Mouse (Mus musculus) kidney, embryonic 16.5 days (tissue): ENCODE measurements around the gene Hsd17b3. TPM values are rescaled to one million over a fixed set of nuclear protein-coding genes. Genes with fewer than 3 reads are reported as not detected.

ENCODE experiments used
- ATAC-seq: fragments of 200-750 bp; cut with Nextera tagmentation; 2 replicates; pipeline ENCODE4 v1.8.0; 2017; ENCODE audit warnings: moderate TSS enrichment; ENCODE audit not compliant: low FRiP score, low TSS enrichment
- H3K27ac ChIP-seq: fragments of 300-500 bp; sonication (generic); 2 replicates; pipeline ENCODE4 v1.5.1; 2014; ENCODE audit warnings: low read length
- H3K27me3 ChIP-seq: fragments of 300-500 bp; sonication (generic); 2 replicates; pipeline ENCODE4 v1.6.1; 2014; ENCODE audit warnings: low read length, control low read depth, mixed read lengths; ENCODE audit not compliant: insufficient read depth
- H3K36me3 ChIP-seq: fragments of 300-500 bp; sonication (generic); 2 replicates; pipeline ENCODE4 v1.6.1; 2014; ENCODE audit warnings: low read length, control low read depth, mixed read lengths; ENCODE audit not compliant: insufficient read depth
- H3K4me1 ChIP-seq: fragments of 300-500 bp; sonication (generic); 2 replicates; pipeline ENCODE4 v1.6.1; 2014; ENCODE audit warnings: low read length, control low read depth, mixed read lengths; ENCODE audit not compliant: insufficient read depth
- H3K4me2 ChIP-seq: fragments of 300-500 bp; sonication (generic); replicated peaks from 2 replicates; pipeline ENCODE4 v1.6.1; 2014; ENCODE audit warnings: low read depth, low read length
- H3K4me3 ChIP-seq: fragments of 300-500 bp; sonication (generic); 2 replicates; pipeline ENCODE4 v1.5.1; 2014; ENCODE audit warnings: mild to moderate bottlenecking, low read length
- H3K9ac ChIP-seq: fragments of 300-500 bp; sonication (generic); replicated peaks from 2 replicates; pipeline ENCODE4 v1.6.1; 2014; ENCODE audit warnings: low read length
- H3K9me3 ChIP-seq: fragments of 300-500 bp; sonication (generic); 2 replicates; pipeline ENCODE4 v1.6.1; 2016; ENCODE audit warnings: low read length, control low read depth
- WGBS: fragments of 180-500 bp; shearing (Covaris S2); extraction: QIAGEN DNeasy Blood & Tissue Kit; methylation state at CpG from one replicate; pipeline ENCODE4 v1.1.7; 2014; 5-methylcytosine and 5-hydroxymethylcytosine counted together
- polyA plus RNA-seq: library from polyadenylated mRNA; unstranded; fragments of >200 nt; fragmentation: Nextera tagmentation; extraction: Ambion mirVana; gene quantifications from 2 replicates; pipeline ENCODE4 v1.2.1, GENCODE M21; 2015

The Hsd17b3 gene
- polyA plus RNA-seq, 1 experiment from 2014 or later, result not detected

DNA sequence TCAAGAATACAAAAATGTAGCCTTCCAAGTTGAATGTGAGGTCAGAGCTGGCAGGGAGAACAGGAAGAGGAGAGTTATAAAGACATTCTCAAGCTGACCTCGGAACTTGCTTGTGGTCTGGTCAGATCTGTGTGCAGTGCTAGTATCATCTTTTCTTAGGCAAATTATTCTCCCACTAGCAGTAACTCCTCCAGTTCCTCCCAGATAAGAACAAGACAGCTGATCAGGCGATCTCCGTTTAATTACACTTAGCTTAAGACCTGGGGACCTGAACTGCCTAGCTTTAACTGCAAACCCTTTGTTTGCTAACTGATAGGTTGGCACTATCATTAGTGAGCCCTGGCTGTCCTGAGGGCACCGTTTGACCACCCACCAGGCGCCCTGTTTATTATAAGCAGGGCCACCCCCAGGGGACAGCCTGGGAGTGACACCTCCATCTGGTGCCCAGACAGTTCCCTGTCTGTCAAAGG is 19.4 kb upstream of the Hsd17b3 start:
- H3K9me3 ChIP-seq, result no peaks in the 10 kb centered on the region
- ATAC-seq, result no peak; the same call in 1 of the 2 replicates
- peaks cover 10% of the 10 kb centered on the region for H3K4me1 ChIP-seq
- no peak overlapping the region for H3K4me3 ChIP-seq
- H3K36me3 ChIP-seq, result peaks cover 6% of the 10 kb centered on the region; the same call in 1 of the 2 replicates
- 13% methylated on average over 5 of the region's 5 CpGs for WGBS
- H3K4me2 ChIP-seq, result no peak overlapping the region
- H3K27ac ChIP-seq, result no peak overlapping the region
- no peaks in the 10 kb centered on the region for H3K27me3 ChIP-seq
- no peak overlapping the region for H3K9ac ChIP-seq

DNA sequence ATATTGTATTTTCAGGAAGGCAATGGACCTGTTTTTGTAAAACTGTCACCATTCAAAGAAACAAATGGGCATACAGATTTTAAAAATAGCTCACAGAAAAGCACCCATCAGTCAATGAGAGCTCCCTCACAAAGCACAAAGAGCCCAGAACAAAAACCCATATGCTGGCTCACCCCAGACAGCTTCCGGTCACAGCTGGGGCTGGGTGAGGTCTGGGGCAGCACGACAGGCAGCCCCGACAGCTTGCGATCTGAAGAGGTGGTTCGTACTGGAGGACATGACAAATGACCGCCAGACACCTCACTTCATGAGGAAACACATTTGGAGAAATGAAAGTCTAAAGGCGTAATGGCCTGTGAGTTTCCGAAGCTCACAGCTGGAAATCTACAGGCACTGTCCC is 18.5 kb upstream of the Hsd17b3 start:
- 41% methylated on average over 8 of the region's 8 CpGs for WGBS
- H3K4me1 ChIP-seq, result peaks cover 10% of the 10 kb centered on the region
- no peak overlapping the region for H3K4me2 ChIP-seq
- 0 out of 2 replicates have a peak, but pooled peaks have one; percentile 63 for ATAC-seq
- H3K27ac ChIP-seq, result no peak overlapping the region
- no peak overlapping the region for H3K4me3 ChIP-seq
- peaks cover 6% of the 10 kb centered on the region; the same call in 1 of the 2 replicates for H3K36me3 ChIP-seq
- no peaks in the 10 kb centered on the region for H3K27me3 ChIP-seq
- no peak overlapping the region for H3K9ac ChIP-seq
- no peaks in the 10 kb centered on the region for H3K9me3 ChIP-seq

DNA sequence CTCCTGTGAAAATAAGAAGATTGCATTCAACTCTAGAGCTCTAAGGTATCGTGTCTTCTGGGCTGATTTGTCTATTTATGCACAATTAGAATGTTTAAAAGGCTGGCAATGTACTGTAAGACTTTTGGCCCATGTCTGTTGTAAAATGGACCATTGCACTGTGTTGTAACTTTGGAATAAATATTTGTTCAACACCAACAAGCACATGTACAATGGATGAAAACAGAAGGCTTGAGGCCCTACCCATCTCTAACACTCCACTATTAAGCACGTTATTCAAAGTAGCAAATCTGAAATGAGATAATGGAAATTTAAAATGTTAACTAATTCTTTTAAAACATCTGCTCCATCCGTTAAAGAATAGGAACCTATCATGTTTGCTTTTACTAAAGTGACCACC is 18.1 kb upstream of the Hsd17b3 start:
- H3K9ac ChIP-seq, result no peak overlapping the region
- no peaks in the 10 kb centered on the region for H3K9me3 ChIP-seq
- ATAC-seq, result no peak
- H3K27me3 ChIP-seq, result no peaks in the 10 kb centered on the region
- no peak overlapping the region for H3K4me3 ChIP-seq
- 77% methylated on average over 3 of the region's 3 CpGs for WGBS
- no peak overlapping the region for H3K4me2 ChIP-seq
- H3K27ac ChIP-seq, result no peak overlapping the region
- H3K4me1 ChIP-seq, result peaks cover 10% of the 10 kb centered on the region
- H3K36me3 ChIP-seq, result peaks cover 6% of the 10 kb centered on the region; the same call in 1 of the 2 replicates

DNA sequence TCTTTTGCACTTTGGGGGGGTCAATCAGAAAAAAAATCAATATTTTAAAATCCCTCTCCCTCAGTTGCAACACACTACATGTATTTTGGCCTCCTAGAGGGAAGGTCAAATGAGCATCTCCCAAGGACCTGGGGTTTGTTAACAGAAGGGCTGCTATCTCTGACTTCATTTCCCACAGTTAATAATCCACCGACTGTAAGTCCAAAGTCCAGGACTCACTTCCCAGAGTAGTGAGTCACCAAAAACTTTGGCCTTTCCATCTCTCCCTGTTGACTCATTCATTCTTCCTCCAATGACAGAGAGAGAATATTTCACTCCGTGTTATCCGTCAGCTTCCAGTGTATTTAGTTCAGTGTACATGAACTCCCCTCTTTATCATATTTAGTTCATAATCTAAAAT is 16.7 kb upstream of the Hsd17b3 start:
- peaks cover 10% of the 10 kb centered on the region for H3K4me1 ChIP-seq
- no peaks in the 10 kb centered on the region for H3K27me3 ChIP-seq
- H3K4me2 ChIP-seq, result no peak overlapping the region
- no peak overlapping the region for H3K9ac ChIP-seq
- no peaks in the 10 kb centered on the region for H3K9me3 ChIP-seq
- H3K27ac ChIP-seq, result no peak overlapping the region
- WGBS, result 80% methylated on average over 3 of the region's 3 CpGs
- no peak for ATAC-seq
- H3K4me3 ChIP-seq, result no peak overlapping the region
- H3K36me3 ChIP-seq, result peaks cover 6% of the 10 kb centered on the region; the same call in 1 of the 2 replicates

DNA sequence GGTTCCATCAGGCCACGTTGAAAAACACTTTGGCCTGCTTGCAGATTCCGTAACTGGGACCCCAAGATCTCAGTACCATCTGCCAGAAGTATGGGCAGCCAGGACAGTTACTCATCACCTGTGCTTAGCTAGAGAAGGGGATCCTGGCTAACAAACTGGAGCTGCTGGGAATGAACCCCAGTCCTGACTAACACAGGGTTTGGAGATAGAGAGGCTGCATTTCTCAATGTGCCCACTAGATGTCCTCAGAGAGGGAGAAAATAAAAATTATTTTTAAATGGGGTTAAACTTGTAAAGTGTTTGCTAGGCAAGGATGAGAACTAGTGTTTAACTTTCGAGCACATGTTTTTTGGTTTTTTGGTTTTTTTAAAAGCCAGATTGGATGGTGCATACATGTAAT is 11.2 kb upstream of the Hsd17b3 start:
- Histone ChIP-seq H3K9ac (no peak overlapping the region), H3K36me3 (peaks cover 6% of the 10 kb centered on the region; the same call in 1 of the 2 replicates), H3K4me3 (no peak overlapping the region), H3K27ac (no peak overlapping the region), H3K9me3 (no peaks in the 10 kb centered on the region), H3K27me3 (no peaks in the 10 kb centered on the region), H3K4me1 (no peaks in the 10 kb centered on the region), H3K4me2 (no peak overlapping the region)
- 66% methylated on average over 3 of the region's 3 CpGs for WGBS
- ATAC-seq, result peak; percentile 57; the same call in 1 of the 2 replicates

DNA sequence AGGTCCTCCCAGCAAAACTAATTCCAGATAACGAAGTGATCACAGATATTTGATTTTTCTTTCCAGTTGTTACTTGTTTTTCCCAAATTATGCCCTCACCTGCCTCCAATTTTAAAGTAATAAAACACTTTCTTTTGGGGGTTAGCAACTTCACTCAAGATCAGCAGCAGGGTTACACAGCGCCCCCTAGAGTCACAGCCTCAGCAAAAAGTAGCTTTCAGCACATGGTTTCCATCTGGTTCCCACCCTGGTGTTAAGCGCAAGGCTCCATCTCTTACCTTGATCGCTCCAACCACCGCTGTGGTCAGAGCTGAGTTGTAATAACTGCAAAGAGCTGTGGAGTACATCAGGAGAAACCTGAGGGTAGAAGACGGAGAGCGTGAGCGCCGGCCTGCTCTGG is 10.0 kb upstream of the Hsd17b3 start:
- no peak overlapping the region for H3K4me2 ChIP-seq
- H3K36me3 ChIP-seq, result no peaks in the 10 kb centered on the region
- H3K27me3 ChIP-seq, result no peaks in the 10 kb centered on the region
- no peak overlapping the region for H3K27ac ChIP-seq
- no peaks in the 10 kb centered on the region for H3K9me3 ChIP-seq
- H3K9ac ChIP-seq, result no peak overlapping the region
- 76% methylated on average over 9 of the region's 9 CpGs for WGBS
- H3K4me3 ChIP-seq, result no peak overlapping the region
- H3K4me1 ChIP-seq, result no peaks in the 10 kb centered on the region
- ATAC-seq, result no peak

DNA sequence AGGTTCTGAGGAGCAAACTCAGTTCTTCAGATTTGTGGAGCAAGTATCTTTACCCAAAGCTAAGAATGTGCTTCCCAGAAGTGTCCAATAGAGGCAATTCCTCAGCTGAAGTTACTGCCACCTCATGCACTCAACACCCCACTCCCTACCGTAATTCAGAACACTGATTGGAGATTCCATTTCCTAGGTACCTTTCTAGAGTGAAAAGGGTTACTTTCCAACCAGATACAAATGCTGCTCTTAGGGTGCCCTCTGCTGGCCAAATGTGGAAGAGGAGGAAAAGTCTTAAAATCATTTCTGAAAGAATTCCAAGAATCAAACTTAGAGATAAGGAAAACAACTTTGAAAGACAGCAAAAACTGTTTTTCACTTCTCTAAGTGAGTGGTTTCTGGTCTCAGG is 4.3 kb upstream of the Hsd17b3 start:
- Histone ChIP-seq H3K4me2 (no peak overlapping the region), H3K4me3 (no peak overlapping the region), H3K9ac (no peak overlapping the region), H3K27me3 (no peaks in the 10 kb centered on the region), H3K36me3 (no peaks in the 10 kb centered on the region), H3K9me3 (no peaks in the 10 kb centered on the region), H3K4me1 (peaks cover 5% of the 10 kb centered on the region; the same call in 1 of the 2 replicates), H3K27ac (no peak overlapping the region)
- WGBS, result 0% methylated on average over 1 of the region's 1 CpGs
- ATAC-seq, result 0 out of 2 replicates have a peak, but pooled peaks have one; percentile 51

DNA sequence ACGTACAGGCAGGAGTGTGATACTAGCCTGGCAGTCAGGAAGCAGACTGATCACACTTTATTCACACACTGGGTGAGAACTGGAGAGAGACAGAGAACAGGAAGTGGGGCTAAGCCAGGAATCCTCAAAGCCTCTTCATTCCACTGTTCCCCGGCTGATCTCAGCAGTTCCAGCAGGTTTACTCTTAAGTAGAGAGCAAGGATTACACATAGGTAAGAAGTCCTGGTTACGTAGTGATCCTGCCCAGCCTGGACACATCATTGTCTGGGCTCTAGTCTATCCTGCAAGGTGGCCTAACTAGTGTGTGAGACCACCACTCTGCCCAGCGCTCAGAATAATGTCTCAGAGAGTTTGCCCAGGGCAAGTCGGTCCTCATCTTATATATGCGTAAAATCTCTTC is 3.7 kb upstream of the Hsd17b3 start:
- Histone ChIP-seq H3K9ac (no peak overlapping the region), H3K9me3 (no peaks in the 10 kb centered on the region), H3K36me3 (no peaks in the 10 kb centered on the region), H3K4me2 (no peak overlapping the region), H3K27ac (no peak overlapping the region), H3K27me3 (no peaks in the 10 kb centered on the region), H3K4me3 (no peak overlapping the region), H3K4me1 (peaks cover 5% of the 10 kb centered on the region; the same call in 1 of the 2 replicates)
- 63% methylated on average over 6 of the region's 6 CpGs for WGBS
- ATAC-seq, result peak; percentile 51; the same call in 1 of the 2 replicates

DNA sequence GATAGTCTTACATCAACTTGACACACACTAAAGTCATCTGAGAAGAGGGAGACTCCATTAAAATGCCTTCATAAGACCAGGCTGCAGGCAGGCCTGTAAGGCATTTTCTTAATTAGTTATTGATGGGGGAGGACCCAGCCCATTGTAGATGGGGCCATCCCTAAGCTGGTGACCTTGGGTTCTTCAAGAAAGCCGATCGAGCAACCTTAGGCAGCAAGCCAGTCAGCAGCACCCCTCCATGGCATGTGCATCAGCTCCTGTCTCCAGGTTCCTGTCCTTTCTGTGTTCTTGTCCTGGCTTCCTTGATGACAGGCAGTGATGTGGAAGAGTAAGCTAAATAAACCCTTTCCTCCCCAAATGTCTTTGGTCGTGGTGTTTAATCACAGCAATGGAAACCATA is 3.1 kb upstream of the Hsd17b3 start:
- Histone ChIP-seq H3K27me3 (no peaks in the 10 kb centered on the region), H3K36me3 (no peaks in the 10 kb centered on the region), H3K27ac (no peak overlapping the region), H3K9ac (no peak overlapping the region), H3K4me3 (no peak overlapping the region), H3K9me3 (no peaks in the 10 kb centered on the region), H3K4me1 (peaks cover 5% of the 10 kb centered on the region; the same call in 1 of the 2 replicates), H3K4me2 (no peak overlapping the region)
- ATAC-seq, result peak; percentile 54; the same call in 1 of the 2 replicates
- WGBS, result 35% methylated on average over 3 of the region's 3 CpGs

DNA sequence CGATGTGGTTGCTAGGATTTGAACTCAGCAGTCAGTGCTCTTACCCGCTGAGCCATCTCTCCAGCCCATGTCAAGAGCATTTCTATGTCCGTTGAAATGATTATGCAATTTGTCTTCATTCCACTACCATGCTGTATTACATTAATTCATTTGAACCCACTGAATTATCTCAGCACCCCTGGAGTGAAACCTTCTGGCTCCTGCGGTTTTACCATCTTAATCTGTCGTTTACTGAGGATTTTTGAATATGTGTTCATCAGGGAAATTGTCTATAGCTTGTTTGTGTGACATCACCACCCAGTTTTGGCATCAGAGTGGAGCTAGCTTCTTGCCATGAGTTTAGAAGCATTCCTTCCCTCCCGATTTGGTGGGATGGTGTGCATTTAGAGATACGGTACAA is 2.0 kb upstream of the Hsd17b3 start:
- 83% methylated on average over 7 of the region's 7 CpGs for WGBS
- H3K4me3 ChIP-seq, result no peak overlapping the region
- no peak overlapping the region for H3K4me2 ChIP-seq
- H3K9me3 ChIP-seq, result no peaks in the 10 kb centered on the region
- H3K4me1 ChIP-seq, result peaks cover 5% of the 10 kb centered on the region; the same call in 1 of the 2 replicates
- no peaks in the 10 kb centered on the region for H3K27me3 ChIP-seq
- H3K27ac ChIP-seq, result no peak overlapping the region
- H3K36me3 ChIP-seq, result no peaks in the 10 kb centered on the region
- H3K9ac ChIP-seq, result no peak overlapping the region
- ATAC-seq, result no peak
